Mouse (Mus musculus): ENCODE measurements around the gene Ust.

The Ust gene

DNA sequence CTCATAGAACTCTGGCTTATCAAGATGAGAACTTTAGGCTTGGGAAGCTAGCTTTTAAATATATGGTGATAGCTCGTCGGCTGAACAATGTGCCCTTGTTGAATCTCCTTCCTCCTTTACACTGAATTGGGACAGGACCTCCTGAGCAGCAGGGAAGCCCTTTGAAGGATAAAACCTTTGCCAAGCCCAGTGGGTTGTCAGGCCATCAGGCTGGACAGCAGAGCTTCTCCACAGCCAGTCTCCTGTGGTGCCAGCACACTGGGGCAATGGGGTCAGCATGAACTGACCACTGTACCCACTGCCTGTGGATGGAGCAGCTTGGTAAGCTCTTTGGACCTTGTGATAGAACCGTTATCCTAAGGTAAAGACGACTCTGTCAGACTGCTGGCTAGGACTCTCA is 214.4 kb downstream of the Ust start:
- no peak for DNase-seq

DNA sequence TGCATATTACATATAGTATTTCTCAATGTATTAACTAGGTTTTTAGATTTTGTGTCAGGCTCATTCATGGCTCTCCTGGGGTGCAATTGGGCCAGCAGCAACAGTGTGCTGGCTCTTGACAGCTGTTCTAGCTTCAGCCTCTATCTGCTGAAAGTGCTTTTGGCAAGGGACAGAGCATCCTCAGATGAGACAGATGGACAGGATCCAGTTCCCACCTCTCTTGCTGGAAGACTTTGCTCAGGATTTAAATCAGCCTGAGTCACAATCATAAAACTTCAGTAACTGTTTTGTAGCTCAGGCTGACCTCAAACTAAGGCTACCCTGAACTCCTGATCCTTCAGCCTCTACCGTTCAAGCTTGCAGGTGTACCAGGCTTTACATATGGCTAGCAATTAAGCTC is 219.5 kb downstream of the Ust start:
- DNase-seq, result no peak

GRCm38 (mm10) chr10:8297214-8297613 is 221.4 kb downstream of the Ust start:
- peak; percentile 22 for DNase-seq

DNA sequence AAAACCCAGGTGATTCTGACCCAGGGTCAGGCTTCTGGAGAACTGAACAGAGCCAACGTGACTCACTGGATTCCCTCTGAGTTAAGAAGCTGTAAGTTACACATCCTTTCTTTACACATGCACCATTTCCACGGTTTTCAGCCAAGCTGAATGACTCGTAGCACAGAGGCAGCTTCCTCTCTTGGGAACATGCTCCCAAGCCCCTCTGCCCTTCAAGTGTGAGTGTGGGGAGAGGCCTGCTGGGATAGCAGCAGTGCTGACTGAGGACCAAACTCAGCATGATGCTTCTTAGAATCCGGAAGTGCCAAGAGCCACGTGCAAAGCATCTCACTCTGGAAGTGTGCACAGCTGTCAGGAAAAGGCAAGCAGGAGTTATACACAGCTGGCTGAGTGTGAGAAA is 228.0 kb downstream of the Ust start:
- DNase-seq, result no peak

DNA sequence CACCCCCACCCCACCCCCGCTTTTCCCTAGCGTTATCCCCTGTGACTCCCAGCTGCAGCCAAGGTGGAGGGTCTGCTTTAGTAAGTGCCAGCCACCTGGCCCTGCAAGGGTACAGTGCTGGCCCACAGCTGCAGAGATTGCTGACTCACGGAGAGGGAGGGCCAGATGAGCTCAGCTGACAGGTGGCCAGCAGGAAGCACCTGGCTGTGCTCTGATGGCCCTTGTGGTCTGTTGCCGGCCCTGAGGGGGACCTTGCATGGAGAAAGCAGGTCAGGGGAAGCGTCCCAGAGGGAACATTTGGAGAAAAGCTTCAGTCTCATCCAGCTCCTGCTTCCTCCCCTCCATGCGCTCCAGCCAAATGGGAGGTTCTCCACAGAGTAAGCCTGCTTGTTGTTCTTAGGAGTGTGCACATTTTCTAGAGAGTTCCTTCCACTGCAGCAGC is 231.3 kb downstream of the Ust start:
- DNase-seq, result peak; percentile 46

GRCm38 (mm10) chr10:8283991-8284390 is 234.6 kb downstream of the Ust start:
- no peak for DNase-seq

DNA sequence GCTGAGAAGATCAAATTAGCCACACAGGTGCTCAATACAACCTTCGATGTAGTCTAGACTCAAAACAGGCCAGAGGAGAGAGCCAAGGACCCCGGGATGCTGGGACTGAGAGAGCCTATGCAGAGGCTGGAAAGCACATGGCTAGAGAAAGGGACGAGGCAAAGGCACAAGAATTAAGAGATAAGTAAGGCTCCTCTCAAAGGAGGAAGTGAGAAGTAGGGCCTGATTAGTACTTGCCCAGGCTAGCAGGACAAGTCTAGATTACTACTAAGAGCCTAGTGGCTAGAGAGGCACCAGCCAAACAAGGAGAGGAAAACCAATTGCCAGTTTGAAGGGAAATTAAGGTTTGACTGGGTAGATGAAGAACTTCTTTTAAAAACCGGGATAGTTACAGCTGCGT is 241.5 kb downstream of the Ust start:
- no peak for DNase-seq

DNA sequence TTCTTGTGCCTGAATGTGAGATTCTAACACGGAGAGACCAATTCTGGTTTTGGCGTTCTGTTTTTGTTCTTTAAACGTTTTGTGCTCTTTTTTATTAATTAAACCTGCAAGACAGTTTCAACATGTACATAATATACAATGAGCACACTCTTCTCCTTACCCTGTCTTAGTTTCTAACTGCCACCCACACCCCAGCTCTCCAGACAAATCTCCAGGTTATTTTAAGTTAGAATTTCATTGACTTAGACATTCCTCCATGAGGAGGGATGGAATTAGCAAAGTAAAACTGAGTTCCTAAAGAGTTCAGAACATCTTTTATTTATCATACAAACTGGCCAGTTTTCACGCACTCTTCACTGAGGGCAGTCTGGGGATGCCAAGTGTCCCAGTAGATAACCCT is 248.9 kb downstream of the Ust start:
- no peak for DNase-seq

DNA sequence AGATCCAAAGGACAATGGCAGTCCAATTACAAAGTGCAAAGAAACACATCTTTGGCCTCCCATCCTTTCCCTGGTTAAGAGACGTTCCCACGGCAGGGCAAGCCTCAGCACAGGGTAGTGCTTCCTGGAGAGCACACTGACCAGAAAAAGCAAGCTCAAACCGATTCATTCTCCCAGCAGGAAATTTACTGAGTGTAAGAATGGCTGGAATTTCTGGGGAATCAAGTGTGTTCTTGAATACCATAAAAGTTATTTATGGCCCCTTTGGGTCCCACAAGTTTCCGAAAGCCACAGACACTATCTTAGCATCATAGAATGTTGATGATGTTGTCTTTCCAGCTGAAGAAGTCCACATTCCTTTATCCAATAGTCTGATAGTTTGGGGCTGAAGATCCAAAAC is 258.9 kb downstream of the Ust start:
- DNase-seq, result peak; percentile 47

DNA sequence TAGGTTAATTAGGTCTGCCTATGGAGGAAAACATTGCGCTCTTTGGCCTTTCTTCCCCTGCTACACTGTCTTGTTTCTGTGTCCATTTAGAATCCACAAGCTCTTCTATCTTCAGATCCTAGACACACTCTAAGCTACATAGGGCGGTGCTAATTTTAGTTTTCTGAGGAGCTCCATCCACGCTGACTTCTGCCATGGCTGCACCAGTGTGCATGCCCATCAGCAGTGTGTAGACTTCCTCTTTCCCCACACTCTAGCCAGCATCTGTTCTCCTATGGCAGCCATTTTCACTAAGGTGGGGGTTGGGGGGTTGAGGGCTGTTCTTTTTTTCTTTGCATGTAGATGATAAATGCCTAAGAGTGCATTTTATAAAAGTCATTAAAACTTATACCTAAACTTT is 268.6 kb downstream of the Ust start:
- DNase-seq, result no peak

DNA sequence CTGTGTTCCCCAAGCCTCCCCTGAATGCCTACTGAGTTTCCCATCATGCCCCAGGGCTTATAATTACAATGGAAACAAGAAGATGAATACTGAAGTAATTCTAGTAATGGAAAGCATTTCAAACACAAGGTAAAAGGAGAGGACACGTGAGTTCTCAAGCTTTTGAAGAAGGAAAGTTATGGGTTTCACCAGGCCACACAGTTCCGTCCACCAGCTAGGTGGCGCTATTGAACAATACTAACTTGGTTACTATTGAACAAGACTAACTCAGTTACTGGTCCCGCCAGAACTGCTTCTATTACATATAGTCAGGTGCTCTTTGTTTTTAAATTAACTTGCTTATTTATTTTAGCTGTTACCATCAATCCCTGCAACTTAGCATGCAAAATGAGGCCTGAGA is 276.3 kb downstream of the Ust start:
- peak; percentile 87 for DNase-seq

DNA sequence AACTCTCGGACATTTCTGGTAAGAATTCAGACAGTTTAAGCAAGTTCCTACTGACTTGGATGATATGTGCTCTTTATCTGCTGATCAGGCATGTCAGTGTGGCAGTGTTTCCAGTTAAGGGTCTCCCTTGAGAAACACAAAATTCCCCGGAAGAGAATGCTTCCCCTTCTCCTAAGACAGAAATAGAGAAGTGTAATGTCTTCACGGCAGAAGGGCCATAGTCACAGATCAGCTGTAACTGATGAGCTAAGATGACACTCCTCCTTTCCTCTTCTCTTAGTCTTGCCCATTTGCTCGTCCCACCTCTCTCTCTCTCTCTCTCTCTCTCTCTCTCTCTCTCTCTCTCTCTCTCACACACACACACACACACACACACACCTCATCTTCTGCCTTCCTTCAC is 277.9 kb downstream of the Ust start:
- no peak for DNase-seq

DNA sequence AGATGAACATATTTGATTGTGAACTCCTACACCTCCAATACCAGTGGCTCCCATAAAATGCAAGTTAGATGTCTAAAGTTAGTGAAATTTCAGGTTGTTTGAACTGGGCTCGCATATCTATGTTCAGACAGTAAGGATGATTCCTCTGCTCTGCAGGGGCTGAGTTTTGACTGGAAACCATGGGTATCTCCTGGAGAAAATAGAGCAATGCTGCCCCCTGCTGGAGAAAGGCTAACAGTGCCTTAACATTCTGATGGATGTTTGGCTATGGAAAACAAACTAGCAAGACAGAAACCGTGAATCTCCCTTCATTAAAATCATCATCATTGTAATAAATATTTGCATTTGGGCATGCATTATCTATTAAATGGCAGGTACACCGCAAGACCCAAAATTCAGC is 278.4 kb downstream of the Ust start:
- peak; percentile 89 for DNase-seq

DNA sequence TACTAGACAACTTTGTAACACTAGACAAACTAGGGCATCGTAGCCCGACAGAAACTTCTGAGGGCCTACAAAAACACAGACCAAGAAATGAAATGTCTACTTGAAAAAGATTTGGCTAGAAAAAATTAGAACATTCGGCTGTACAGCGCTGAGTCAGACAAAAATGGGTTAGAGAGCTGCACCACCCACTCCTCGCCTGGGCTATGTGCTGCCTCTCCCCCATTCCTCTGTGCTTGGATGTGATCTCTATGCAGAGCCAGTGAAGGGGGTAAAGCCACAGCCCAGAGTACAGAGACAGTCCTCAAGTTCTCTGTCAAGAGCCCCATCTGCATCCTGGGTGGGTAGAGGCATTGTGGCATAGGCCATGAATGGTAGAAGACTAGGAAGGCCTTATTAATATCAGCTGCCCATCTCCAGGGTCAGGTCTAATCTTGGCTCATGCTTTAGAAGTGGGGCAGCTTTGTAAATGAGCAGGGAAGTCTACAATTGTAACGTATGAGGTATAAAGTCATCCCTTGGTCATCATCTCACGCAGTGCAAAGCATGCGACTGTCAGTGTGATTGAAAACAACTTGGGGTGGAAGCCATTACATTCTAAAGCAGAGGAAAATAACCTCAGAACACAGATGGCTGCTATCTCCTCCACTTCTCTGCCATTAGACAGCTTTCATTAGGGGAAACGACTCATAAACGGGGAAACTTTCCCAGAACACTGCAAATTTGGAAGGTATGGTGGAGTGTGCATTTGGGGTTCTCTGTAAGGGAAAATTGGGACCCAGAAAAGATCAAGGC is 281.6 kb downstream of the Ust start:
- no peak for DNase-seq

DNA sequence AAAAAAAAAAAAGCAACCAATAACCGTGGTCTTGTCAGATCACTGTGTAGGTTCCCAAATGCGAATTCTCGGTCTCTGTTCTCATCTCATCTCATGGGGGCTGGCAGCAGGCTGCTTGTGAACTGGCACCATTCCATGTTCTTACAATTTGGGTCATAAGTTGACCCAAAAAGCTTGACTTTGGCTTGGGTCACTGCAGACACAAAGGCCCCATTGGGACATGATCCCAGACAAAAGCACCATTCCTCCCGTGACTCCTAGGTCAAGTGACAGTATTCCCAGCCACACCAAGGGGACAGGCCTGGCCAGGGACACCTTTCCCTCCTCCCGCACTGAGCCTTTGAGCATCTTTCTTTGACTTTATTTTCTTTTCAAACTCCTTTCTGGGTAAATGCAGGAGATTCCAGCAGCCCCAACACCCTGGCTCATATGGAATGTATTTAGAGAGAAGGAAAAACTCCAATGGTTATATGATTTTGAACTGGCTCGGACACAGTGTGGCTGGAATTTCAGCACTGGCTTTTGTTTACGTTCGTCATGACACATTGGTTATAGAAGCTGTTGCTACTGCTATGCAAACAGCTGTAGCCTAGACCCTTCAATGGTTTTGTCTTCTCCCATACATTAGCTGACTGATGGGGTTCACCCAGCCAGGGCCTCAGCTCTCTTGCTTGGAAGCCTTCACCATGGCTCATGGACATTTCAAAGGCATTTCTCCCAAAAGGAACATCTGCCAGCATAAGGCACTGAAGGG is 285.3 kb downstream of the Ust start:
- no peak for DNase-seq

GRCm38 (mm10) chr10:8232535-8232934 is 286.1 kb downstream of the Ust start:
- DNase-seq, result no peak

GRCm38 (mm10) chr10:8228375-8228743 is 290.3 kb downstream of the Ust start:
- DNase-seq, result no peak

DNA sequence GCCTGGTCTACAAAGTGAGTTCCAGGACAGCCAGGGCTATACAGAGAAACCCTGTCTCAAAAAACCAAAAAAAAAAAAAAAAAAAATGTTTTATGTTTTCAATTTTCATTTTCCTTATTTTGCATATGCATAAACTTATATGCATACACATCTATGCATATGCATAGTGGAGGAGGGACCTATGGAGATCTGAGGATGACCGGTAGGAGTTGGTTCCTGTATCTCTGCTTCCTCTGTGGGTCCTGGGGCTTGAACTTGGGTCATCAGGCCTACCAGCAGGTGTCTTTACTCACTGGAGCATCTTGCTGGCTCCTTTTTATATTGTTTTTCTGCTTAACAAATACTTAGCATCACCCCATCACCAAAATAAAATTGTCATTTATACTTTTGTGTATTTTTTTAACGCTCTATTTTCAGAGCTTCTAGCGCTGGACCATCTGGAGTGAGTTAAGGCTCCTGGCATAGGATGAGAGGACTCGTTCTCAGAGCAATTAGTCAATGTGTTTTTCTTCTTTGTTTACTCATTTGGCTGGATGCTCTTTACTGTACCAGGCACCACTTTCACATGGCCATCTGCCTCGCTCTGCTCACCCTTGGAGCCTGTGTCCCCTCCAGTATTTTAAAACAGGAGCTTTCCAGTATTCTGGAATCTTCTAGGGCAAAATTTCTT is 290.8 kb downstream of the Ust start:
- no peak for DNase-seq

DNA sequence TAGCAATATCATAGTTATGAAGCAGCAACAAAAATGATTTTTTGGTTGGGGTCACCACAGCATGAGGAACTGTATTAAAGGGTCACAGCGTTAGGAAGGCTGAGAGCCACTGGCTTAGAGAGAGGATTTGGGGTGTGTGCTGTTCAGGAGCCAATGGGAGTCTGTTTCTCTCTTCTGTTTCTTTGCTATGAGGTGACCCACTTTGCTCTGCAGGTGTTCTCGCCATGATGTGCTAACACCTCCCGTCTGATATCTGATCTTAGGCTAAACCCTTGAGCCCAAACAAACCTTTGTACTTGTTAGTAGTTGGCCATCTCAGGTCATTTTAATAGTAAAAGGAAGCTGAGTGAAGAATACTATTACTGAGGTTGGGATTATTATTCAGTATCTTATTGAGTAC is 292.0 kb downstream of the Ust start:
- DNase-seq, result no peak

- DNase-seq, result no peak
Observed at GRCm38 (mm10) chr10:8224641-8225040, 294.0 kb downstream of the Ust start.

DNA sequence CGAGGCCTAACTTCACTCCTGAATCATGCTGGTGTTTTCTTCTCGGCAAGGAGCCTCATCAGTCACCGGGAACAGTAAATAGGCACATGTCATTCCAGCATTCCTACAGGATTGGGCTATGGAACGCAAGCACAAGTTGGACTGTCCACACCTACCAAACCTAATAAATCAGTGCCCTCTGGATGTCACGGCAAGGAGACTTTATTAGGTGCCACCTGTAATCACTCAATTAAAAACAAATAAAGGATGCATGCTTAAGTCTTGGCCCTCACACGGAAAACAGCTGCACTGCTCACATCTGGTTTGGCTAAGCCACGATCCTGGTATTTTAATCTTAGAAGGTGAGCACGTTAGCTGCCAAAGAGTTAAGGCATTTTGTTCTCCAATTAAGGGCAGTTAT is 294.6 kb downstream of the Ust start:
- DNase-seq, result peak; percentile 34

GRCm38 (mm10) chr10:8216946-8217345 is 301.7 kb downstream of the Ust start:
- peak; percentile 23 for DNase-seq

- DNase-seq, result no peak
Observed at GRCm38 (mm10) chr10:8215181-8215580, 303.4 kb downstream of the Ust start.

GRCm38 (mm10) chr10:8213906-8214421 is 304.7 kb downstream of the Ust start:
- DNase-seq, result peak; percentile 85
